Mouse (Mus musculus) small intestine, adult 2 months (tissue): ENCODE results near the gene Slc38a1.

Source experiments
- CTCF ChIP-seq: fragments of 200-500 bp; IDR thresholded peaks from 2 replicates; pipeline ENCODE4 v1.5.1; 2012; ENCODE audit warnings: low read depth, mild to moderate bottlenecking, control low read depth, inconsistent platforms, low read length, moderate library complexity, mixed read lengths; ENCODE audit not compliant: insufficient replicate concordance, insufficient read length; ENCODE audit errors: extremely low read depth
- POLR2A ChIP-seq: fragments of 200-500 bp; IDR thresholded peaks from 2 replicates; pipeline ENCODE4 v1.6.1; 2012; ENCODE audit warnings: low read depth, mild to moderate bottlenecking, control low read depth, inconsistent platforms, low read length, moderate library complexity

DNA sequence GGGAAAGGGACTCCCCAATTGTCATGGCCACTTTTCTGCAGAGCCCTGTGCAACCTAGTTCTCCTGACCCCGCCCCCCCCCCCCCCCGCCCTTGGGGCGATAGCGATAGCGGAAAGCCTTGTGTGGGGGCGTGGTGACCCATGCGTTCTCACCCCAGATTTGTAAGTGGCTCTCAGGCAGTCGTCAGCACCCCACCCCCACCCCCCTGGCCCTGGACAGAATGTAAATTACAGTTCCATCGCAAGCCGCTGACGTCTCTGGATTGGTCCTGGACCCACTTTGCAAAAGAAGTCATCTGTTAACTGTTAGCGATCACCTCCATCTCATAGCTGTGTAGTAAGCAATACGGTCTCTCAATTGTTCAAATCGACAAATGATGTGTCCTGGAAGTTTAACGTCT lies 4.7 kb upstream of the Slc38a1 start:
- no peak for TF ChIP-seq POLR2A
- TF ChIP-seq CTCF, result no peak
